Mouse (Mus musculus): ENCODE measurements around the gene Tnip3. TPM values are rescaled to one million over a fixed set of nuclear protein-coding genes. Genes with fewer than 3 reads are reported as not detected.
A peak's percentile ranks its signal among the peaks of the same experiment; 100 is the strongest.

The Tnip3 gene
- polyA plus RNA-seq, 1 experiment from 2014 or later = 0.84 TPM

DNA sequence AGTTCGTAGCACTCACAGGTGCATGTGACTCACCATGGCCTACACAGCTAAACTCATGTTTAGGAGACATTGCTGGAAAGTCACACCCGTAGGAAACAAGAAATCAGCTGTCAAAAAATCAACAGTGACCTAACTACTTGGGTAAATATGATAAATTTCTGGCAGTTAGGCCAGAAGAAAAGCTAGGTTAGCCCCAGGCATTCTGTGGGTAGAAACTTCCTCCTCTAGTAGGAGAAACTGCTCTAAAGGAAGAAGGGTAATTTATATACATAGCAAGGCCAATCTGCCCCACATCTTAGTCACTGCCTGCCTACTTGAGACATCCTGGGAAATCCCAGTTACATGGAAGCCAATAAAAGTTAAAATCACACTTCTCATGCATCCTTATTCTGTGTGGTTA lies 64.9 kb downstream of the Tnip3 start:
- Histone ChIP-seq H3K9ac (ENCODE audit: low read length) (no peak overlapping the region), H3K4me1 (replicated peaks; ENCODE audit: control insufficient read depth, insufficient read depth) (no peaks in the 10 kb centered on the region), H3K4me2 (replicated peaks; ENCODE audit: low read depth) (no peak overlapping the region), H3K4me3 (ENCODE audit: low read depth, low read length) (no peak overlapping the region), H3K9me3 (ENCODE audit: control insufficient read depth, low read length) (no peaks in the 10 kb centered on the region), H3K36me3 (ENCODE audit: control insufficient read depth, insufficient read depth, low read length) (no peaks in the 10 kb centered on the region), H3K27ac (replicated peaks) (peak overlapping the region; percentile 56), H3K27me3 (ENCODE audit: control insufficient read depth, insufficient read depth, low read length) (no peaks in the 10 kb centered on the region)
- no peak for TF ChIP-seq EP300 (optimal IDR thresholded peaks at IDR 0.05)
- no peak for TF ChIP-seq CTCF (IDR thresholded peaks at IDR 0.05; ENCODE audit: low read depth)
- 61% methylated on average over 2 of the region's 2 CpGs for WGBS
- DNase-seq (ENCODE audit: low spot score) (no peak), ATAC-seq (ENCODE audit: low FRiP score, low TSS enrichment) (peak; percentile 90)

DNA sequence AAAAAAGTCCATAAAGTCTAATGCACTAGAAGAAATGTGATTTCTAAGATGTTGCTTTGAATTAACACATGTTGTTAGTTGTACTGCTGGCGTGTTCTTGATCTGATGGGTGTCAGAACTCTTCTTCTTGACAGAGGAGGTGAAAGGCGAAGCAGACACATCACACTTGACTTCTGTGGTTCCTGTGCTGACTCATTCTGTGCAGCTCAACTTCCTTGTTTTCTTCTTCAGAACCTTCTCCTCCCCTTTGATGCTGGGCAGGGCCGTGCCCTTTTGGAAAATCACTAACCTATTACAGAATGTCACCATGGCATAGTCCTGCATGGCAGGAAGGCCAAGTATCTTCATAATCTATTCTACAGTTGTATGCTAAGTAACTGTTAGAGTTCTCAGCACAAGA lies 69.1 kb downstream of the Tnip3 start:
- no peaks in the 10 kb centered on the region for H3K36me3 ChIP-seq (ENCODE audit: control insufficient read depth, insufficient read depth, low read length)
- ATAC-seq (ENCODE audit: low FRiP score, low TSS enrichment) (peak; percentile 84), DNase-seq (ENCODE audit: low spot score) (peak; percentile 48)
- no peak overlapping the region for H3K27ac ChIP-seq (replicated peaks)
- 72% methylated on average over 3 of the region's 3 CpGs for WGBS
- no peak overlapping the region for H3K9ac ChIP-seq (ENCODE audit: low read length)
- no peaks in the 10 kb centered on the region for H3K4me1 ChIP-seq (replicated peaks; ENCODE audit: control insufficient read depth, insufficient read depth)
- no peak overlapping the region for H3K4me2 ChIP-seq (replicated peaks; ENCODE audit: low read depth)
- H3K4me3 ChIP-seq (ENCODE audit: low read depth, low read length) = no peak overlapping the region
- TF ChIP-seq CTCF (IDR thresholded peaks at IDR 0.05; ENCODE audit: low read depth) (no peak), EP300 (optimal IDR thresholded peaks at IDR 0.05) (no peak)
- H3K9me3 ChIP-seq (ENCODE audit: control insufficient read depth, low read length) = no peaks in the 10 kb centered on the region
- no peaks in the 10 kb centered on the region for H3K27me3 ChIP-seq (ENCODE audit: control insufficient read depth, insufficient read depth, low read length)

DNA sequence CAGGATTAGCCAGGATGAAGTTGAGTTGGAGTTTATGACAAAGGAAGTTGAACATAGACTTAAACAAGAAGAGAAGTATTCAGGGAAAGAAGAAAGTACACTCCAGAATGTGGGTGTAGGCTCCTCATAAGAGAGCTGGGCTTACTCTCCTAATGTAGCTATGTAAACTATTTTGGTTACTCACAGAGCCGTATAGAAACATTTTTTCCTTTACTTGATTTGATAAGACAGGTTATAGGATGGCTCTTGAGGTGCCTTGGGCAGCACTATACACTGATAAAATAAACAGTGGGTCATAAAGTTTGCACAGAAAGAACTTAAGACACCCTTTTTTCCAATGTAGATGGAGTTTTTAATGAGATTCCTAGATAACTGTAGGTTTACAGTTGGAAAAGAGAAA lies 70.3 kb downstream of the Tnip3 start:
- no peak overlapping the region for H3K4me2 ChIP-seq (replicated peaks; ENCODE audit: low read depth)

DNA sequence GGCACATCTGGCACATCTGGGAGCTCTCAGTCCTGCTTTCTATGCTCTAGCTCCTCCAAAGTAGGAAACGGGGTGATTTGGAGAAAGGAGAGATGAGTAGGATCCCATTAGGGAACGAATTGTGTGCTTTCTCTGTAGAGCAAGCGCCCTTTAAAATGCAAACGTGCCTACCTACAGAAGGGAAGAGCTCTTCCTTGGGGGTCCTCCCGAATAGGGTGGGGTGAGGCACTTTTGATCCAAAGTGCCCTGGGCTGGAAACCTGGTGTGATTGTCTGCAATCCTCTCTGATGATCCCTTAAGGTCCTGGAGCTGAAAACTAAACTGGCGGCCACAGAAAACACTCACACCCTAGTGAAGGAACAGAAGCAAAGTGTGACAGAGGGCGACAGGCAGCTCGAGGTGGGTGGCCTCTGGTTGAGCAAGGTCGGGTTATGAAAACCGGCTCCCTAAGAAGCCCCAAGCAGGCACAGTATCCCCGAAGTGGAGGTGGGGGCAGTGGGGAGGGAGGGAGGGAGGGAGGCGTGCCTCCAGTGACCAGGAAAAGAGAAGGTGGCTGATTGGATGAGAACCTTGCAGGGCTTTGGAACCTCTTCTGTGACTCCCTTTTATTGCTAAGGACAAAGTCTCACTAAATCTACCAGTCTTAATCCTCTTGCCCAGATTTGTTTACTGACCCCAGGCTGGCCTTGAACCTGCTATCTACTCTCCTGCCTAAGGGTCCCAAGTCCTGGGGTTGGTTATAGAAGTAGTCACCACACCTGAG lies 72.1 kb downstream of the Tnip3 start:
- Histone ChIP-seq H3K4me1 (replicated peaks; ENCODE audit: control insufficient read depth, insufficient read depth) (no peaks in the 10 kb centered on the region), H3K9me3 (ENCODE audit: control insufficient read depth, low read length) (no peaks in the 10 kb centered on the region), H3K27ac (replicated peaks) (no peak overlapping the region), H3K9ac (ENCODE audit: low read length) (no peak overlapping the region), H3K4me3 (ENCODE audit: low read depth, low read length) (no peak overlapping the region), H3K36me3 (ENCODE audit: control insufficient read depth, insufficient read depth, low read length) (no peaks in the 10 kb centered on the region), H3K4me2 (replicated peaks; ENCODE audit: low read depth) (no peak overlapping the region), H3K27me3 (ENCODE audit: control insufficient read depth, insufficient read depth, low read length) (no peaks in the 10 kb centered on the region)
- ATAC-seq (ENCODE audit: low FRiP score, low TSS enrichment) (peak; percentile 54; the same call in 1 of the 2 replicates), DNase-seq (ENCODE audit: low spot score) (no peak)
- TF ChIP-seq CTCF (IDR thresholded peaks at IDR 0.05; ENCODE audit: low read depth) (no peak), EP300 (optimal IDR thresholded peaks at IDR 0.05) (no peak)
- 33% methylated on average over 12 of the region's 12 CpGs for WGBS

More for the DNA sequence above, 70.3 kb downstream of the Tnip3 start:
- DNase-seq (ENCODE audit: low spot score) (no peak), ATAC-seq (ENCODE audit: low FRiP score, low TSS enrichment) (no peak)
- no peaks in the 10 kb centered on the region for H3K9me3 ChIP-seq (ENCODE audit: control insufficient read depth, low read length)
- 23% methylated on average over 1 of the region's 1 CpGs for WGBS
- no peak overlapping the region for H3K27ac ChIP-seq (replicated peaks)
- no peak overlapping the region for H3K9ac ChIP-seq (ENCODE audit: low read length)
- H3K27me3 ChIP-seq (ENCODE audit: control insufficient read depth, insufficient read depth, low read length) = no peaks in the 10 kb centered on the region
- H3K4me3 ChIP-seq (ENCODE audit: low read depth, low read length) = no peak overlapping the region
- H3K36me3 ChIP-seq (ENCODE audit: control insufficient read depth, insufficient read depth, low read length) = no peaks in the 10 kb centered on the region
- H3K4me1 ChIP-seq (replicated peaks; ENCODE audit: control insufficient read depth, insufficient read depth) = no peaks in the 10 kb centered on the region
- no peak for TF ChIP-seq CTCF (IDR thresholded peaks at IDR 0.05; ENCODE audit: low read depth)
- no peak for TF ChIP-seq EP300 (optimal IDR thresholded peaks at IDR 0.05)

DNA sequence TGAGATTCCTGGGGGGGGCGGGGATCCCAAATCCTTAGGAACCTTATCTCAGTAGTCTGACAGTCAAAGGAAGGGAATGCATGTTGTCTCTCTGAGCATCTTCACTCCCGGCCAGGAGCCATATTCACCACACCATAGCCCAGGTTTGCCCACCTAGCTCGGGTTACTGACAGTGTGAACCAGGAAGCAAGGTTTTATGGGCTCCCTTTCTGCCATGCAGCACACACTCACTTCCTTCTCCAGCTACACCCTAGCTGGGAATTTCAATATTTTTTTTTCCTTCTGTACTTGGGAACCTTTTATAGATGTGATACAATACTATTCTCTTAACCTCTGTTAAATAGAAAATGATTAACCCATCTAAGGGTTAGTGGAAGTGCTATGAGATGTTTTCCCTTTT lies 73.4 kb downstream of the Tnip3 start:
- WGBS = 88% methylated on average over 3 of the region's 3 CpGs
- Histone ChIP-seq H3K27ac (replicated peaks) (no peak overlapping the region), H3K4me2 (replicated peaks; ENCODE audit: low read depth) (no peak overlapping the region), H3K36me3 (ENCODE audit: control insufficient read depth, insufficient read depth, low read length) (no peaks in the 10 kb centered on the region), H3K4me1 (replicated peaks; ENCODE audit: control insufficient read depth, insufficient read depth) (no peaks in the 10 kb centered on the region), H3K9me3 (ENCODE audit: control insufficient read depth, low read length) (no peaks in the 10 kb centered on the region), H3K9ac (ENCODE audit: low read length) (no peak overlapping the region), H3K27me3 (ENCODE audit: control insufficient read depth, insufficient read depth, low read length) (no peaks in the 10 kb centered on the region), H3K4me3 (ENCODE audit: low read depth, low read length) (no peak overlapping the region)
- DNase-seq (ENCODE audit: low spot score) (no peak), ATAC-seq (ENCODE audit: low FRiP score, low TSS enrichment) (no peak)
- TF ChIP-seq EP300 (optimal IDR thresholded peaks at IDR 0.05) (no peak), CTCF (IDR thresholded peaks at IDR 0.05; ENCODE audit: low read depth) (no peak)

All from stomach, postnatal 0 days (tissue).